Mouse (Mus musculus) lung, postnatal 10 days (tissue): ENCODE results near the gene Psma7.

Experiments
- DNase-seq: peaks from one replicate; pipeline ENCODE4 v3.0.0; 2021

Psma7 gene

DNA sequence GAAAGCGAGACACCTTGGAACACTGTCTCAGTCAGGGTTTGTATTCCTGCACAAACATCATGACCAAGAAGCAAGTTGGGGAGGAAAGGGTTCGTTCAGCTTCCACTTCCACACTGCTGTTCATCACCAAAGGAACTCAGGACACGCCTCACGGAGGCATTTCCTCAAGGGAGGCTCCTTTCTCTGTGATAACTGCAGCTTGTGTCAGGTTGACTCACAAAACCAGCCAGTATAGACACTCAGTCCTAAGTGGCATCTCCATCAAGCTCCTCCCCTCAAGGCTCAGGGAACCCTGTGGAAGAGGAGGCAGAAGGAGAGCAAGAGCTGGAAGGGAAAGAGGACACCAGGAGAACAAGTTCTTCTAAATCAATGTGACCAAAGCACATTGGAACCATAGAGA, 43.8 kb downstream of the Psma7 start:
- no peak for DNase-seq

GRCm38 (mm10) chr2:179993071-179993470, 49.2 kb downstream of the Psma7 start:
- no peak for DNase-seq

- no peak for DNase-seq
Measured at GRCm38 (mm10) chr2:179989098-179989497, 53.1 kb downstream of the Psma7 start.

DNA sequence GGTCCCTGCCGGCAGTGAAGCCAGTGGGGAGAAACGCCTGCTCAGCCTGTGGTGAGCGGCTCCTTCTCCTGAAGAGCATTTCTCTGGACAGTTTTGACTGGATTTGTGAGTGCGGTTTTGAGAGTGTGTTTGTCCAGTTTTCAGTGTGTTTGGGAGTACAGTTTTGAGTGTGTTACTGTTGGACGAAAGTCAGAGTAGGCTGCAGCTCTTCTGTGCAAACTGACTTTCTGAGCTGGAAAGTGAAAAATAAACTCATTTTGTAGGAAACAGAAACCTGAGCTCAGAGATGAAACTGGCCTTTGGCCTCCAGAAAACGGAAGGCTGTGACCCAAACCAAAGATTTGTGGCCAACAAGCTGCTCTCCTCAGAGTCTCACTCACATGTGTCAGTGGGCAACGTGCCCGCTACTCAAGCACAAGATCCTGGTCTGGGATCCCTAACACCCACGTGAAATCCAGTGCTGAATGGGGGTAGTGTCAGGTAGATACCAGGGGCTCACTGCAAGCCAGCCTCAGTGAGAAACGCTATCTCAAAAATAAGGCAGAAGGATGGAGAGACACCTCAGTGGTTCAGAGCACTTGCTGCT, 55.7 kb downstream of the Psma7 start:
- DNase-seq: no peak
